Mouse (Mus musculus): Measurements from ENCODE around the gene Hydin.
"Not testable (repeated sequence)": the region's sequence is repeated elsewhere in the genome, so short reads cannot be mapped to it uniquely, and the experiment has no call there.

Hydin gene

GRCm38 (mm10) chr8:110266741-110267140 lies at the start of gene Hydin:
Hydin (plus strand) TSS chr8:110266977.
- peak; percentile 82 for DNase-seq (ENCODE audit: low spot score)

- no peak for DNase-seq (ENCODE audit: low spot score)
These were observed 49.6 kb upstream of the Hydin start for GRCm38 (mm10) chr8:110217198-110217597.

GRCm38 (mm10) chr8:110217681-110218131 lies 49.1 kb upstream of the Hydin start:
- DNase-seq (ENCODE audit: low spot score), result peak; percentile 100

DNA sequence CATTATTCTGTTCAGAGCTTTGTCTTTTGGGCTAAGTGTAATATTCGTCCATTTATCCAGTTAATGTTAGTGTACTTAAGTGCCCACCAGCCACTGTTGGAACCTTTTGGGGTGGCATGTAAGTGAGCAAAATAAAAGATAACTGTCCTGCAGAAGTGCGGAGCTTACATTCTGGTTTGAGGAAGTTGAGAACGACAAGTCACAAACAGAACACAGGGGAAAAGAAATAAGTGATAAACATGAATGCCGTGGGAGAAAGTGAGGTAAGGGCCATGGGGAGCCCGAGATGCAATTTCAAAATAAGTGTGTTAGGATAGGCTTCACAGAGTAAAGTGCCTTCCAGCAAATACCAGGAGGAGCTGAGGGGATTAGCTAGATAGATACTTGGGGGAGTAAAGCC lies 48.3 kb upstream of the Hydin start:
- no peak for DNase-seq (ENCODE audit: low spot score)

GRCm38 (mm10) chr8:110220936-110221335 lies 45.8 kb upstream of the Hydin start:
- no peak for DNase-seq (ENCODE audit: low spot score)

GRCm38 (mm10) chr8:110230803-110231202 lies 36.0 kb upstream of the Hydin start:
- no peak for DNase-seq (ENCODE audit: low spot score)

DNA sequence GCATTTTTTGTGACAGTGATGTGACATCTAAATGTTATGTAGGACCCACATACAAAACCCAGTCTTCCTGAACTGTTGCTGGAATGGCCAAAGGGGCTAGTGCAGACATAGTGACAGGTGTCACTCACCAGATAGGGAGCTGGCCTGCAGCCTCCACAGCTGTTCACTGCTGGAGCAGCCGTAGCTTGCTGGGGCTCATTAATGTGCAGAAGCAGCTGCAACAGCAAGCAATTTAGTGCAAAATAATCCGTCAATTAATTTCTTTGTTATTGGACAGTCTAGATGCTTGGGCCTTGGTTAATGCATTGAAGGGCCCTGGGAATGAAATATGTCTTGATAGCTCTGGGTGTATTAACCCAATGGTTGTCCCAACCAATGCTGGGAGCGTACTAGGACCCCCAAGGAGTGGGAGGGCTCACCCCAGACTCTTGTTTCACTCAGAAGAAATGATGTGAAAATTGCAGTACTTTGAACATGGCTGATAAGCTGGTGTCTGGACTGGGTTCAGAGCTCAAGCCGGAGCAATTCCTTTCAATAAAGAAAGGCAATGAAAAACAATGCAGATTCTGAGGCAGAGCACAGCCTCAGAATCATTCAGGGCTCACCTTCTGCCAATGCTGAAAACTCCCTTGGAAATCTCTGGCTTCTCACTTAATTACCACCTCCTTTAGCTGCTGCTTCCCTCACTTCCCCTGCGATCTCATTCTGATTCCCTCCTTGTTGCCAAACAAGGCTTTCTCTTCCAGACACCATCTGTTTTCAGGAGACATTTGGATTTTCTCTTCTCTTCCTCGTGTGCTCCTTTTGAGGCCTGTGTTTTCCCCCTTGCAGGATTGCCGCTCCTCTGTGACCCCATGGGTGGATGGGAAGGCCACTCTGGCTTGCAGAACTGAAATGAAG lies 24.2 kb upstream of the Hydin start:
- DNase-seq (ENCODE audit: low spot score), result no peak

DNA sequence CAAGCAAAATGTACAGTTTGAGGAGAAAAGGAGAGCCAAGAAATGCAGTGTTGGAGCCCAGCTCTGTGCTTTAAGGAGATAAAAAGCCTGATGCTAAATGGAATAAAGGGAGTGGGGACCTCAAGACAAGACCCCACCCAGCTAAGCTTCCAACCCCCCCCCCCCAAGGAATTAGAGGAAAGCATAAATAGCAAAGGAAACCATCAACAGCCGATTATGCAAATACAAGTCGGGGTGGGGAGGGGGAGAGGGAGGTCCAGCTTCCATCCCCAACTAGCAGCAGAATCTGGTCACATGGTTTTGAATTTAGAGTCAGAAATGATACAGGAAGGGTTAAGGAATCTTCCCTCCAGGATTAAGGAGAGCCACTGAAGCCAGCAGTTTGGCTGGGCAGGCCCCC lies 22.2 kb upstream of the Hydin start:
- DNase-seq (ENCODE audit: low spot score), result no peak

- DNase-seq (ENCODE audit: low spot score), result no peak
These were observed 19.5 kb upstream of the Hydin start for GRCm38 (mm10) chr8:110247238-110247637.

DNA sequence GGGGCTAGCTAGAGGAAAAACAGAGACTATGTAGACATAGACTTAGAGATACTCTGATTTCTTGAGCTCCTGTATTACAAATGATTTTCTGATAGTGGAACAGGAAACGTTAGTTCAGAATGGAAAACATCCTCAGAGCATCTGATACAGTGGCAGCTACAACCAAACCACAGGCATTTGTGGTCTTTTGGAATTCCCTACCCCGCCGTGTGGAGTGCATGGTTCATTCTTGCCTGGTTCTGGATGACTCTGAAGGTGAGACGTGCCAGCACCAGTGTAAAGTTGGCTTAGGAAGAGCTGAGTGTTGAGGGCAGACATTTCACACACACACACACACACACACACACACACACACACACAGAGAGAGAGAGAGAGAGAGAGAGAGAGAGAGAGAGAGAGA lies 12.8 kb upstream of the Hydin start:
- no peak for DNase-seq (ENCODE audit: low spot score)

- no peak for DNase-seq (ENCODE audit: low spot score)
These were observed 926 bp upstream of the Hydin start for GRCm38 (mm10) chr8:110265796-110266305.

GRCm38 (mm10) chr8:110267268-110267667 lies 491 bp downstream of the Hydin start:
- DNase-seq (ENCODE audit: low spot score), result no peak

- DNase-seq (ENCODE audit: low spot score), result no peak
These were observed 3.9 kb downstream of the Hydin start for GRCm38 (mm10) chr8:110270659-110271058.

GRCm38 (mm10) chr8:110273394-110273793 lies 6.6 kb downstream of the Hydin start:
- no peak for DNase-seq (ENCODE audit: low spot score)

DNA sequence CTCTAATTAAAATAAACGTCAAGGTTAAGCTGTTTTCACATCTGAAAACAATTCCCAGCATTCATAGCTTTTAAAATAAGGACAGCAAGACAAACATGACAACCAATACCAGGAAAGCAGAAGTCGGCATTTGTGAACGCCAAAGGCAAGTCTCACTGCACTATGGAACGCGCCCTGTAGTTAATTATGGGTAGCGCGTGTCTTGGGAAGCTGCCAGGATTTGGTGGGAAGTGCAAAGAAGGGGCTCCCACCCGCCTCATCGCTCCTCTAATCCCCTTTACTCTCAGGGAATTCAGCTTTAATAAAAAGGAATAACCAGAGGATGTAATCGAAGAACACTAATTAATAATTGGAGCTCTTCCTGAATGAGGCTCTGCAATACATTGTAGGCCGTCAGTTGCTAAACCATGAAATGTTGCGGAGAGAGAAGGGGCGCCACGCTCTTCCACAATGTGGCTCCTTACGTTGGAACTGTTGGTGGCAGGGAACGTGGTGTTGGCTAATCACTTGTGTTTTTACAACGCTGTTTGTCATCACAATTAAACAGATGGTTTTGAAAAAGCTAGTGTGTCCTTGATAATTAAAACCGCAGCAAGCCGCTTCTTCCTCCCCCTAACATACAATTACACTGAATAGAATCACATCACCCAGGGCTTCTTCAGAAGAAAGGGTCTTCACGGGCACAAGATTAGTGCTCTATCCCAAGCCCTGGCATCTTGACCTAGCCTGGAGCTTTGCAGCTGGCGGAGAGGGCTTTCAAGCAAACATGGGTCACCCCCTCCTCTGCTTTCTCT lies 8.9 kb downstream of the Hydin start:
- DNase-seq (ENCODE audit: low spot score), result no peak

- DNase-seq (ENCODE audit: low spot score), result no peak
These were observed 9.4 kb downstream of the Hydin start for GRCm38 (mm10) chr8:110276259-110276560.

DNA sequence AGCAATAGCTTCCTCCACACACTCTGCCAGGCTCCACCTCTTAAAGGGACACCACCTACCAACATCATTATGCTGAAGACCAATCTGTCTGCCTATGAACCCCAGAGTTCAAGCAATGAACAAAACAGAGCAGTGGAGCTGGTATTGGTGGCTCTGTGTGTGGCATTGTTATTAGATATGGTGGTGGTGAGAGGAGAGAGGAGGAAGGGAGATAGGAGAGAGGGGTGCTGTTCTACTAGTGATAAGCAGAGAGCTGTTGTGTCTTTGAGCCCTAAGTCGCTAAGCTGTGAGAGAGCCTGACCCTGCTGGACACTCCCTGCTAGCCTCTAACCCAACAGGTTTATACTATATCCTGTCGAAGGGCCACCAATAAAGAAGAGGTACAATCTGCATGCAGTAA lies 45.9 kb downstream of the Hydin start:
- no peak for DNase-seq (ENCODE audit: low spot score)

- no peak for DNase-seq (ENCODE audit: low spot score)
These were observed 49.0 kb downstream of the Hydin start for GRCm38 (mm10) chr8:110315826-110316225.

DNA sequence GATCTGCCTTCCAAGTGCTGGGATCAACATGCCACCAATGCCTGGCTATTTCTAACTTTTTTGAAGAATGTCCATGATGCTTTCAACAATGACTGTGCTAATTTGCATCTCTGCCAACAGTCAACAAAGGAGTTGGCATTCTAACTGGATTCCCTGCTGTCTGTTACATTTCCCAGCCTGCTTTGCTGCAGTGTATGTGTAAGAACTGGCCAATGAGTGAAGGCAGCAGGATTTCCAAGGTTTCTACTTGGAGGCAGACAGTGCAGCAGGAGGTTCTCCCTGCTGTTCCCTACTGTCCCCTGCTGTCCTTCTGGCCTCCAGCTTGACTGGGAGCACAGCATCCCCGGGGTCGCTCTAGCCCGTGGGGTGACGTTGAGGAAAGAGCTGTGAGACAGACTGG lies 52.8 kb downstream of the Hydin start:
- no peak for DNase-seq (ENCODE audit: low spot score)

DNA sequence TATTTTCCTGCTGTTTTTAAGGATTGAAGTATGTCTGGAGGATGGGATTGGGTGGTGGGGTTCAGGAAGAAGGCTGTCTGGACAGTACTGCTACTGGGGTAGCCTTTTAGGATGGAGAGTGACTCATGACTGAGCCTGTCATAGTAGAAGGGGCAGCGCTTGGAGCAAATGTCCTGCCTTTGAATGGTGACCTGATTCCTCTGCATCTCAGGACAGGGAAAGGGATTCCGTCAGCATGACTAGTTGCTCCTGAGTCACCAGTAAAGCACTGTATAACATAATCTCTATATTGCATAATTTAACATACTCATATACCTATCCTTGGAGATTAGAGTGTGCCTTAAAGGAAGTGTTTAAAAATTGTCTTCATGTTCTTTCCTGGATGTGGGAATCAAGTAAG lies 54.7 kb downstream of the Hydin start:
- no peak for DNase-seq (ENCODE audit: low spot score)

DNA sequence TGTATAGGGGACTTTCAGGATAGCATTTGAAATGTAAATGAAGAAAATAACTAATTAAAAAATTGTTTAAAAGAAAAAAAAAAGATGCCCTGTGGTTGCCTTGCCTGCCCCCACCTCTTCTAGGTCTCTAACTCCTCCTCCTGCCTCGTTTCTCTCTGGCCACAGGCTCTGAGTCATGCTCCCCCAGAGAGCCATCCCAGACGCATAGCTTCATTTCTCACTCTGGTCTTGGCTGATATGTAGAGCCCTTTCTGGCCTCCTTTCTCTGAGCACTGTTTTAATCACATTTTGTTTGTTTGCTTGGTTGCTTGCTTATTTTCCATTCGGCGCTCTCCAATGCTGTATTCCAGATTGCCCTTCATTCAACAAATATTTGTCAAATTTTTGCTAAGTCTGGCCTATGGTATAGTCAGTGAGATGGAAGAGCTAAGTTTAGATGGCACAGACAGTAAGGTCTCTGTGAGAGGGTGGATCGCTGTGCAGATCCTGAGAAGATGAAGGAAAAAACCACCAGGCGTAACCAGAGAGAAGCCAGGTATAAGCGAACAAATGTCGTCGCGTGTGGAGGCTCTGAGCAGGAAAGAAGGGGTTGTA lies 57.3 kb downstream of the Hydin start:
- no peak for DNase-seq (ENCODE audit: low spot score)

DNA sequence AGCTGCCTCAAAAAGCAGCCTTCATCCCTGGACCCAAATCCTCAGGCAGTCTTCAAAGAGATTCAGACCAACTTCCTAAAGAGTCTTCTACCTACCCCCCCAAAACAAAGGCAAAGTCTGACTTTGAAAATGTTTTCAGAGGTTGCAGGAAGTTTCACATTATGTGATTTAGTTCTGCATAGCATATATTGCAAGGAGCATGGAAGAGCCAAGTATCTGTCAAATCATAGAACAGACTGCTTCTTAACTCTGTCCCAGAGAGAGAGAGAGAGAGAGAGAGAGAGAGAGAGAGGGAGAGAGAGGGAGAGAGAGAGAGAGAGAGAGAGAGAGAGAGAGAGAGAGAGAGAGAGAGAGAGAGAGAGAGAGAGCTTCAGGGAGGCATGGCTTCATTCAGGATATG lies 60.3 kb downstream of the Hydin start:
- DNase-seq (ENCODE audit: low spot score), result not testable (repeated sequence)

GRCm38 (mm10) chr8:110333376-110333775 lies 66.6 kb downstream of the Hydin start:
- DNase-seq (ENCODE audit: low spot score), result no peak
